Mouse (Mus musculus) olfactory bulb, adult 2 months (tissue): ENCODE results near the gene Asap2. TPM values are rescaled to one million over a fixed set of nuclear protein-coding genes. Genes with fewer than 3 reads are reported as not detected.

Source experiments
- H3K27ac ChIP-seq: fragments of 200-500 bp; 2 replicates; pipeline ENCODE4 v1.5.1; 2012; ENCODE audit warnings: low read depth, low read length; ENCODE audit not compliant: insufficient read depth
- H3K4me1 ChIP-seq: fragments of 200-500 bp; 2 replicates; pipeline ENCODE4 v1.6.1; 2012; ENCODE audit warnings: low read length; ENCODE audit not compliant: control insufficient read depth, insufficient read depth
- H3K4me3 ChIP-seq: fragments of 200-500 bp; 2 replicates; pipeline ENCODE4 v1.5.1; 2012; ENCODE audit warnings: mild to moderate bottlenecking, low read depth, low read length, moderate library complexity; ENCODE audit not compliant: insufficient read depth
- CTCF ChIP-seq: fragments of 200-500 bp; IDR thresholded peaks from 2 replicates; pipeline ENCODE4 v1.5.1; 2012; ENCODE audit warnings: low read depth, mild to moderate bottlenecking, low read length, moderate library complexity; ENCODE audit not compliant: insufficient read depth
- POLR2A ChIP-seq: fragments of 200-500 bp; IDR thresholded peaks from 2 replicates; pipeline ENCODE4 v1.6.1; 2012; ENCODE audit warnings: mild to moderate bottlenecking, low read depth, low read length, moderate library complexity; ENCODE audit not compliant: insufficient read depth
- WGBS: fragments of 180-500 bp; shearing (Covaris S2); methylation state at CpG from one replicate; pipeline ENCODE4 v1.1.7; 2018; 5-methylcytosine and 5-hydroxymethylcytosine counted together
- polyA plus RNA-seq: library from polyadenylated mRNA; stranded (reverse); fragments of >200 nt; gene quantifications from 2 replicates; pipeline ENCODE4 v1.2.4, GENCODE M21; 2012; ENCODE audit warnings: low replicate concordance; ENCODE audit not compliant: missing spikeins, insufficient read depth, insufficient read length

Gene Asap2
- polyA plus RNA-seq, 1 experiment: not detected

DNA sequence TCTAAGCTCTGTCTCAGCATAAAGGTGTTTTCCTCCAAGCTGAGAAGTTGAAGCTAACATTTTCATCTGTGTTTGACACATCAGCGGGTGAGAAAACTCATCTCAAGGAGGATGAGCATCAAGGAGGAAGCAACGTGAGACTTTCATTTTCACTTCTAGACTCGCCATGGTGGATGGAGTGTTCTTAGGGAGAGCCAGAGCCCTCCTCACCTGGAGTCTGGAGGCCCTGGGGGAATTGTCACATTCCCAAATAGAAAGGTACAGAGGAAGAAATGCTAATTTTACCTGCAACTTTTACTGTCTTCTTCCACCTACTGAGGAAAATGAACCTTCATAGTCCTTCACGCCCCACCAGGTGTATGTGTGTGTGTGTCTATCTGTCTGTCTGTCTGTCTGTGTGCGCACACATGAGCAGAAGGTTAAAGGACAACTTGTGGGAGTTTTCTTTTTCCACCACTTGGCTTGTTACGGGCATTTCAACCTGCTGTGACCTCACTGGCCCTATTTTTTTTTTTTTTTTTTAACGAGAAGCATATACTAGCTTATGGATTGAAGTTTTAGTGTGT, 183.7 kb downstream of the Asap2 start:
- WGBS: 91% methylated on average over 7 of the region's 7 CpGs
- no peaks in the 10 kb centered on the region; the same call in 1 of the 2 replicates for H3K4me1 ChIP-seq
- TF ChIP-seq CTCF (no peak), POLR2A (no peak)

DNA sequence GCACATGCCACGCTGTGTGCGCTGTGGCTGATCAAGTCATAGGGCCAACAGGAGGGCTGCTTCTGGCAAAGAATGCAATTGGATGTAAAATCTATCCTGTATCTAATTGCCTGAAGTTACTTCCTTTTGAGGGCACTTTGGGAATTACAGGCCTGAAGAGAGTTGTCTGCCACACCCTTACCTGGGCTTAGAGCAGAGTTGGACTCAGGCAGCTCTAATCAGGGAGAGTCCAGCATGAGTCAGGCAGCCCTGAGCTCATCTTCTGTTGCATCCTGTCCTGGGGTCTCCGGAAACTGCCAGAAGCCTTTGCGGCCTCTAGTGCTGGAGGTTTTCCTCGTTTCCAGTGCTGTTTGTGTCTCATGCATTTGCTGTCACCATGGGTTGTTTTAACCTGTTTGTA, 186.1 kb downstream of the Asap2 start:
- no peaks in the 10 kb centered on the region; the same call in 1 of the 2 replicates for H3K4me1 ChIP-seq
- TF ChIP-seq POLR2A: no peak
- TF ChIP-seq CTCF: no peak
- no peak overlapping the region for H3K4me3 ChIP-seq
- H3K27ac ChIP-seq: no peak overlapping the region
- 99% methylated on average over 5 of the region's 5 CpGs for WGBS

More for the DNA sequence above, 183.7 kb downstream of the Asap2 start:
- Histone ChIP-seq H3K27ac (no peak overlapping the region), H3K4me3 (no peak overlapping the region)

DNA sequence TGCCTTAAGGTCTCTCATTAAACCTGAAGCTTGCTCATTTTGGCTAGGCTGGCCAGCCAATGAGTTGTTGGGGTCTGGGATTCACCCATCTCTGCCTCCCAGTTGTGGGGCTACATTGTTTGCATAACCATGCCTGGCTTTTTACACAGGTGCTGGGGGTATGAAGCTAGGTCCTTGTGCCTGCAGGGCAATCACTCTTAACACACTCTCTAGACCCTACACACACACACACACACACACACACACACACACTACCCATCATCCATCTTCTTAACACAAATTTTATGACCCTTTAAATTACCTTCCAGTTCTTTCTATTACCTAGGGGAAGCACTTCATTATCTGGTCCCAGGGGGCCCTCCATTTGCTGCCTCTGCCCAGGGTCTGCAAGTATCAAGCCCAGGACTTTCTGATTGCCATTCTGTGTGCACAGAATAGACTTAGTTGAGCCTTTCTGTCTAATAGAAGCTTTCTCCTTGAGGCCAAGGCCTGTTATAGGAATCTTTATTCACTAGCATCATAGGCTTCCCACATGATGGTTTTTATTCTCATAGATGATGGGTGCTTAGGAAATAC, 187.0 kb downstream of the Asap2 start:
- H3K4me3 ChIP-seq: no peak overlapping the region
- TF ChIP-seq POLR2A (no peak), CTCF (no peak)
- H3K4me1 ChIP-seq: no peaks in the 10 kb centered on the region; the same call in 1 of the 2 replicates
- no peak overlapping the region for H3K27ac ChIP-seq

DNA sequence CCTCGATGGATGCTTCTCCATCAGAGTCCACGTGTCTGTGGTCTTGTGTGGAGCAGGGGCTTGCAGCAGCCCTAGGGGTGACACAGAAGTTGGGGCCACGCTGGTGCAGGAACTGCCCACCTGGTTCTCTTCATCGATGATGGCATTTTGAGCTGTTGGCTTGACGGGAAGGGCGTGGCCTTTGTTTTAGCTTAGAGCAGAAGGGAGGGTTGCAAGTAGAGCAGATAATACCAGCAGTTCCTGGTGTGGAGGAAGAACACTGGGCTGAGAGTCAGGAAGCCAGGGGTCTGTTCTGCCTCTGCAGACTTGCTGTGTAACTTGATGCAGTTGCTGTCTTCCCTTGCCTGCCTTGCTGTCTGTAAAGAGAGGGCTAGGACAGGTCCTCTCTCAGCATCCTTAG, 189.8 kb downstream of the Asap2 start:
- WGBS: 95% methylated on average over 6 of the region's 6 CpGs
- Histone ChIP-seq H3K4me1 (peaks cover 2% of the 10 kb centered on the region), H3K27ac (no peak overlapping the region), H3K4me3 (no peak overlapping the region)
- TF ChIP-seq CTCF (no peak), POLR2A (no peak)

DNA sequence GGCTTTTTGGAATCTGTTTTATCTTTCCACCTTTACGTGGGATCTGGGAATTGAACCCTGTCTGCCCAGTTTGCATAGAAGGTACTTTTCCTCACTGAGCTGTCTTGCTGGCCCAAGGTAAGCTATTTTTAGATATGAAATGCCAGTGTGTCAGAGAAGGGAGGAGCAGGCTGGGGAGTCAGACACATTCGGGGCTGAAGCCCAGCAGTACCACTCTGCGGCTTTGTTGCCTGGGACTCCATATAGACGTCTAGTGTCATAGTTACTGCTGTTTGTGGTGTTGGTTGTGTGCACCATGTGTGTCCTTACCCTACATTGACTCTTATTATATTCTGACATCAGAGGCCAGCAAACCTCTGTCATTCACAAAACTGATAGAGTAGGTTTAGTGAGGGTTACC, 192.5 kb downstream of the Asap2 start:
- H3K4me3 ChIP-seq: no peak overlapping the region
- 81% methylated on average over 4 of the region's 4 CpGs for WGBS
- TF ChIP-seq POLR2A (no peak), CTCF (no peak)
- H3K4me1 ChIP-seq: peaks cover 3% of the 10 kb centered on the region
- H3K27ac ChIP-seq: no peak overlapping the region

DNA sequence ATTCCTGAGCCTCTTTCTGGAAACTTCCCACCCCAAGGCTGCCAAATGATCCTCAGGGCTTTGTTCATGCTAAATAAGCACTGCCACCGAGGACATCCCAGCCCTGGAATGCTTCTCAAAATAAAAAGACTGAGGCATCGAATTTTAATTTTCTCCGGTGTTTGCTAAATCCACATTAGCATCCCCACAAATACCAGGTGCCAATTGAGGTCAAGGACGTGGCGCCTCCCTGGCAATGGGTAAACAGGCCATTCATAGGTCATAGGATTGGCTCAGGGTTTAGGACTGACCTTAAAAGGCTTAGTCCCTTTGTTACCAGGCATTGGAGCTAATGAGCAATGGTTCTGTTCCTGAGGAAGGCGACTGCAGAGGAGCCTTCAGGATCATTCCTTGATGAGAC, 193.1 kb downstream of the Asap2 start:
- Histone ChIP-seq H3K4me1 (peaks cover 3% of the 10 kb centered on the region), H3K27ac (no peak overlapping the region), H3K4me3 (no peak overlapping the region)
- TF ChIP-seq CTCF: no peak
- no peak for TF ChIP-seq POLR2A
- 56% methylated on average over 6 of the region's 6 CpGs for WGBS

DNA sequence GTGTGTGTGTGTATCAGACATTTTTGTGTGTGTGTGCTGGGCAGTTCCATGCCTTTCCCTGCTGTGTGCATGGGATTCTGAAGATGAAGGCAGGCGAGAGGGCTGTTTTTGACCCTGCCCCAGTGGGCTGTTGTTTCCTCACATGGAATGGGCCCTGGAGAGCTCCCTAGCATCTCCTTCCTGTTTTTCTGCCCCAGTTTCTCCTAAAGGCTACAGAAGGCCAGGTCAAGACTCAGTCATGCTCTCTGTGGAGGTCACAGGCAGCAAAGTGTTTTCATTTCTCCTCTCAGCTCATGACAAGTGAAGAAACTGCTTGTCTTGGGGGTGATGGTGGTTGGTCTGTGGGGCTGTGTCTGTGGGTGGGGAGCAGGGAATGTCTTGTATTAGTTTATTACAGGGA, 195.9 kb downstream of the Asap2 start:
- WGBS: 79% methylated on average over 1 of the region's 1 CpGs
- Histone ChIP-seq H3K4me1 (peaks cover 3% of the 10 kb centered on the region), H3K4me3 (no peak overlapping the region), H3K27ac (no peak overlapping the region)
- TF ChIP-seq CTCF (no peak), POLR2A (no peak)

DNA sequence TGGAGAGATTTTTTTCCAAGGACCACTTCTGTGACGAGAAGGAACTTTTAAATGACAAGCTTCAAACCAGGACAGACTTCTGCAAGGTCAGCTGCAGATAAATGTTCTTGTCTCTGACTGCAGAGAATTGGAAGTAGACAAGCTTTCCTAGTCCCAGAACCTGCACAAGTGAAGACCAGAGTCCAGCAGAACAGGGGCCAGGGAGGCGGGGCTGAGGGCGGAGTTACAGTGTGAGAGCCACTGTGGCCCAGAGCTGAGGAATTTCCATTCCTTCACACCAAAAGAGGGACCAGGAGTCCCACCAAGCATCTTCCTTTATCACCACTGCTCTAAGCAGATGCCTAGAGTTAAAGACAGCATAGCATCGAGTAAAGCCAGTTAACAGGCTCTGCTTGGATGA, 198.6 kb downstream of the Asap2 start:
- no peak overlapping the region for H3K27ac ChIP-seq
- 67% methylated on average over 4 of the region's 4 CpGs for WGBS
- peaks cover 3% of the 10 kb centered on the region for H3K4me1 ChIP-seq
- H3K4me3 ChIP-seq: no peak overlapping the region
- TF ChIP-seq POLR2A (no peak), CTCF (no peak)

DNA sequence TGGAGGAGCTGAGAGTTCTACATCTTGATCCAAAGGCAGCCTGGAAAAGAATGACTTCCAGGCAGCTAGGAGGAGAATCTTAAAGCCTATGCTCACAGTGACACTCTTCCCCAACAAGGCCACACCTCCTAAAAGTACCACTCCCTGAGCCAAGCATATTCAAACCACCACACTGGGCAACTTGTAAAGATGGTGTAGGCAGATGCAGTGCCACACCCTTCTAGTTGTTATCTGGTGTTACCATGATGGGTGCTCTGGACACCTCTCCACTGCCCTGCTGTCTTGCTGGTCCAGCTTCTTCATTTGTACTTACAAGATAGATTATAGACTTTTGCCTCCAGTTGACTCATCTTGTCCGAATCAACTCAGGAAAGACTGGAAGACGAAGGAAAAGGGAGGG, 201.3 kb downstream of the Asap2 start:
- Histone ChIP-seq H3K27ac (no peak overlapping the region), H3K4me3 (no peak overlapping the region), H3K4me1 (no peaks in the 10 kb centered on the region)
- WGBS: 67% methylated on average over 2 of the region's 2 CpGs
- TF ChIP-seq CTCF: no peak
- TF ChIP-seq POLR2A: no peak

DNA sequence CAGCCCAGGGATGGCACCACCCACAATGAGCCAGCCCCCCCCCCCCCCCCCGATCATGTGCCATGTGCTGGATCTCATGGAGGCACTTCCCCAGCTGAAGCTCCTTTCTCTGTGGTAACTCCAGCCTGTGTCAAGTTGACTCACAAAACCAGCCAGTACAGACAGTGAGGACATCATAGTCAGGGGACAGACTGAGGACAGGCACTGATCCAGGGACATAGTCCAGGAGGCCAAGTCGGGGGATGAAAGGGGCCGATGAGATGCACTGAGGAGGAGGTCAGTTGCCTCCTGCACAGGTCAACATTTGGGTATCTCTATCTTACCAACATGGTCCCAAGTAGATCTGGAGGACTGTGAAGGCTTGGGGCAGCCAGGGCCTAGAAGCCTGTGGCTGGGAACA, 205.2 kb downstream of the Asap2 start:
- 92% methylated on average over 3 of the region's 3 CpGs for WGBS
- TF ChIP-seq POLR2A: no peak
- no peak for TF ChIP-seq CTCF
- H3K4me1 ChIP-seq: no peaks in the 10 kb centered on the region
- no peak overlapping the region for H3K27ac ChIP-seq
- H3K4me3 ChIP-seq: no peak overlapping the region
